Mouse (Mus musculus) gastrocnemius, adult 2 months (tissue): ENCODE measurements around the gene Fam50b. TPM values are rescaled to one million over a fixed set of nuclear protein-coding genes. Genes with fewer than 3 reads are reported as not detected.
A peak's percentile ranks its signal among the peaks of the same experiment; 100 is the strongest.

ENCODE experiments used
- DNase-seq: peaks from one replicate; pipeline ENCODE4 v3.0.0; 2022
- H3K27ac ChIP-seq: fragments of 200-600 bp; 2 replicates; pipeline ENCODE4 v1.8.1; 2022; ENCODE audit warnings: mild to moderate bottlenecking
- H3K4me3 ChIP-seq: fragments of 200-600 bp; 2 replicates; pipeline ENCODE4 v1.8.1; 2022; ENCODE audit warnings: mild to moderate bottlenecking, moderate library complexity
- CTCF ChIP-seq: fragments of 200-600 bp; IDR thresholded peaks from 2 replicates; pipeline ENCODE4 v1.8.1; 2022; ENCODE audit warnings: antibody characterized with exemption, mild to moderate bottlenecking, moderate library complexity
- intact Hi-C: fragments of 180-260 bp; cut with DNase I; formaldehyde crosslinking; loops from one replicate; pipeline ENCODE4 v1.15.1; 2025
- long read RNA-seq, 2 experiments: library from polyadenylated mRNA; stranded (forward); transcript quantifications; one replicate each; pipeline ENCODE4 v2.0.0; 2021
- total RNA-seq, 2 experiments: library from RNA; stranded (reverse); gene quantifications; 2 replicates each; pipeline ENCODE4 v1.2.3; 2021

Gene Fam50b
- not detected for total RNA-seq
- long read RNA-seq, experiment 1, result 0 reads
- long read RNA-seq, experiment 2, result 0 reads

DNA sequence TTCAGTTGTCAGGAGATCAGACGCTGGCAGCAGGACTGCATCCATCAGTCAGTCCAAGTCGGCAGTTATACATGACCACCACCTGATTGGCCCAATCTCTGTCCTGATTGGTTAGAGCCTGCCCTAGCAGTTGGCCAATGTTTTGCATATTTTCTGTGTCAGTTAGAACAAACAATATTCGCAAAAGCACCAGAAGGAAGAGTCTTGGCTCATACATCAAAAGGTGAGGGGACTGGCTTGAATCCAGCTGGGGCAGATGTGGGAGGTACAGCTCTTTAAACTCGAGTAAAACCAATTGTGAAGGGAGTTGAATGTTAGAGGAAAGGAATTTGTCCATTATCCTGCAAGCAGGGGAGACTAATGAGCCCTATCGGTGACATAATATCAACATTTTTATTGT, at the start of gene Fam50b:
Gene Fam50b, plus strand, starts transcription at position 165 of the 400 bp plus-strand sequence.
- H3K4me3 ChIP-seq, result no peak within 1 kb of the TSS
- no peak within 1 kb of the TSS for H3K27ac ChIP-seq
- intact Hi-C loops, result no loop called here
- no peak for DNase-seq
- TF ChIP-seq CTCF, result no peak

- no peak for TF ChIP-seq CTCF
- no peak for DNase-seq
- no peak overlapping the region for H3K27ac ChIP-seq
- intact Hi-C loops, result no loop called here
- no peak overlapping the region for H3K4me3 ChIP-seq
These were observed 49.5 kb upstream of the Fam50b start for GRCm38 (mm10) chr13:34685008-34685765.

DNA sequence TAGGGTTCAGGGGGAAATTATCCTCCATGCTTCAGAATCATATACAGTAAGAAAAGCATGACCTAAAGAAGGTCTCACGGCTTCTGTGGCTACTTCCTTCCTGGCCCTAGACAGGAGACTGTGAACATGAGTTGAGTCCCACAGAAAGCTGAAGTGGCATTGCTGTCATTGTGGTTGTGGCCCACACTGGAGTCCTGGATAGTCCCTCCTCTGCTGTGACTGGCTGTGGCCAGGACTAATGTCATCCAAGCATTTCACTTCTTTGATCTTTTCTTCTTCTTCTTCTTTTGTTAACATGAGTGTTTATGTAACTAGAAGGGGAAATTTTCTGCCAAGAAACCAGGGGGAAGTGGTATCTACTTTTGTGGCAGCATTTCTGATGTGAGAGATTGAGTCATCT, 43.6 kb upstream of the Fam50b start:
- no peak for DNase-seq
- intact Hi-C loops, result no loop called here
- no peak overlapping the region for H3K4me3 ChIP-seq
- H3K27ac ChIP-seq, result no peak overlapping the region
- TF ChIP-seq CTCF, result no peak

GRCm38 (mm10) chr13:34693111-34693510, 41.5 kb upstream of the Fam50b start:
- H3K27ac ChIP-seq, result no peak overlapping the region
- TF ChIP-seq CTCF, result no peak
- no peak overlapping the region for H3K4me3 ChIP-seq
- DNase-seq, result no peak
- intact Hi-C loops, result no loop called here

- DNase-seq, result no peak
- peak overlapping the region; percentile 31; the same call in 1 of the 2 replicates for H3K27ac ChIP-seq
- no peak overlapping the region for H3K4me3 ChIP-seq
- intact Hi-C loops, result no loop called here
- TF ChIP-seq CTCF, result no peak
These were observed 37.8 kb upstream of the Fam50b start for GRCm38 (mm10) chr13:34696734-34697332.

- intact Hi-C loops, result no loop called here
- Histone ChIP-seq H3K4me3 (no peak overlapping the region), H3K27ac (no peak overlapping the region)
- no peak for DNase-seq
- TF ChIP-seq CTCF, result no peak
These were observed 34.6 kb upstream of the Fam50b start for GRCm38 (mm10) chr13:34700091-34700490.

- no peak for DNase-seq
- Histone ChIP-seq H3K27ac (no peak overlapping the region), H3K4me3 (no peak overlapping the region)
- no peak for TF ChIP-seq CTCF
- intact Hi-C loops, result no loop called here
These were observed 34.0 kb upstream of the Fam50b start for GRCm38 (mm10) chr13:34700630-34701029.

- intact Hi-C loops, result no loop called here
- no peak for DNase-seq
- TF ChIP-seq CTCF, result no peak
- no peak overlapping the region for H3K4me3 ChIP-seq
- H3K27ac ChIP-seq, result no peak overlapping the region
These were observed 31.3 kb upstream of the Fam50b start for GRCm38 (mm10) chr13:34703301-34703700.

GRCm38 (mm10) chr13:34703795-34704194, 30.9 kb upstream of the Fam50b start:
- no peak for TF ChIP-seq CTCF
- H3K27ac ChIP-seq, result no peak overlapping the region
- intact Hi-C loops, result no loop called here
- no peak for DNase-seq
- H3K4me3 ChIP-seq, result no peak overlapping the region

DNA sequence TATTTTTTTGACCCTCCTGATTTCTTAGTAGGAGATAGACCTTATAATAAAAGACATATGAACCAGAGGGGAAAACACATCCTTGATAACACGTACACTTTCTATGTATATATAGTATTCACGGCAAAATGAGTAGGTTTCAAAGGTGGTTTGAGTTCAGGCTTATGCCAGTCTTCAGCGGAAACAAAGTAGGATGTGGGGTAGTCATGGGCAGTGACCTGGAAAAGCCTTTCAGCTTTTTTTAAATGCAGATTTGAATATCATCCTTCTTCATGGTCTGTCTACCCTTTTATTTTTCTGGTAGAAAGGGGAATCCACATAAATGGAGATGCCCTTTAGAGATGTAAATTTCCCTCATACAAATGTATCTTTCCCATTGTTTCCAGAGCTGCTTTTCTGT, 29.8 kb upstream of the Fam50b start:
- Histone ChIP-seq H3K4me3 (no peak overlapping the region), H3K27ac (no peak overlapping the region)
- TF ChIP-seq CTCF, result no peak
- intact Hi-C loops, result no loop called here
- DNase-seq, result no peak

- intact Hi-C loops, result no loop called here
- no peak for TF ChIP-seq CTCF
- DNase-seq, result peak; percentile 89
- Histone ChIP-seq H3K4me3 (no peak overlapping the region), H3K27ac (peak overlapping the region; percentile 50)
These were observed 25.7 kb upstream of the Fam50b start for GRCm38 (mm10) chr13:34708955-34709354.

DNA sequence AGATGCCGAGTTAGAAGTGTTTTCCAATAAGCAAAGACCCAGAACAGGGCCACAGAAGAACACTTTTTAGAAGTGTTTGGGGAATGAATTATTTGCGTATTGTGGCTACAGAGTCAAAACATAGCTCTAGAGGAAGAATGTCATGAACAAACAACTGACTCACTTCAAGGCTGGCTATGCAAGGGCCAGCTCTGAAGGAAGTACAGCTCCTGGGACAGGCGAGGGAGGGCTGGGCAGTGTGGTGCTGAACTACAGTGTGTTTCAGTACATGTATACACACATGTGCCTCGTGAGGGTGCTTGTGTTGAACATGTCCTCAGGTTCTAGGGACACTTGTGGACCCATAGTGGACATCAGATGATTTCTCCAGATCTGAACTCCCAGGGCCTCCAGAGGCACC, 25.1 kb upstream of the Fam50b start:
- no peak overlapping the region for H3K4me3 ChIP-seq
- DNase-seq, result no peak
- intact Hi-C loops, result no loop called here

DNA sequence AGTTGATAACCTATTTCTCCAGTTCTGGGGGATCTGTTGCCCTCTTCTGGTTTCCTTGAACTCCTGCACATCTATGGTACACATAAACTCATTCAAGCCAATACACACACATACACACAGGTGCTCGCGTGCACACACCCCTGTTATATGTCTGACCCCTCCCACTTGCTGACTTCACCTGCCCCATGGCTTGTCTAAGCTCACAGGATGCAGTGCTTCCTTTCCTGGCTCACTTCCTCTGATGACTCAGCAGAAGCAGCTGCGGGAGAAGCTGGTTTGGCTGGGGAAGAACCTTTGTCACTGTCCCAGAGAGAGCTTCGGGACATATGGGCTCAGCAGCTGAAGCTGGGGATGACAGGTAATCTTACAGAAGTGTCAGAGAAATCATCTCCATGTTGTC, 23.2 kb upstream of the Fam50b start:
- no peak for DNase-seq
- no peak overlapping the region for H3K27ac ChIP-seq
- intact Hi-C loops, result no loop called here
- no peak for TF ChIP-seq CTCF
- H3K4me3 ChIP-seq, result no peak overlapping the region

More for the DNA sequence above, 25.1 kb upstream of the Fam50b start:
- TF ChIP-seq CTCF, result no peak
- peak overlapping the region; percentile 44 for H3K27ac ChIP-seq

GRCm38 (mm10) chr13:34712881-34713280, 21.8 kb upstream of the Fam50b start:
- intact Hi-C loops, result no loop called here
- no peak overlapping the region for H3K27ac ChIP-seq
- H3K4me3 ChIP-seq, result no peak overlapping the region
- DNase-seq, result no peak
- no peak for TF ChIP-seq CTCF
